Mouse (Mus musculus) hindbrain, embryonic 13.5 days (tissue): ENCODE data around the gene Foxo3. TPM values are rescaled to one million over a fixed set of nuclear protein-coding genes. Genes with fewer than 3 reads are reported as not detected.

Source experiments
- ATAC-seq: fragments of 200-750 bp; cut with Nextera tagmentation; 2 replicates; pipeline ENCODE4 v1.8.0; 2017; ENCODE audit warnings: moderate TSS enrichment; ENCODE audit not compliant: low FRiP score
- H3K27ac ChIP-seq: fragments of 300-500 bp; sonication (generic); 2 replicates; pipeline ENCODE4 v1.5.1; 2015; ENCODE audit warnings: inconsistent platforms, mild to moderate bottlenecking, moderate library complexity
- H3K27me3 ChIP-seq: fragments of 300-500 bp; sonication (generic); 2 replicates; pipeline ENCODE4 v1.6.1; 2015; ENCODE audit warnings: mild to moderate bottlenecking, inconsistent platforms
- H3K36me3 ChIP-seq: fragments of 300-500 bp; sonication (generic); 2 replicates; pipeline ENCODE4 v1.6.1; 2015; ENCODE audit warnings: mild to moderate bottlenecking, inconsistent platforms
- H3K4me1 ChIP-seq: fragments of 300-500 bp; sonication (generic); replicated peaks from 2 replicates; pipeline ENCODE4 v1.6.1; 2015; ENCODE audit warnings: inconsistent platforms
- H3K4me2 ChIP-seq: fragments of 300-500 bp; sonication (generic); 2 replicates; pipeline ENCODE4 v1.6.1; 2015; ENCODE audit warnings: inconsistent platforms, mild to moderate bottlenecking, moderate library complexity
- H3K4me3 ChIP-seq: fragments of 300-500 bp; sonication (generic); 2 replicates; pipeline ENCODE4 v1.5.1; 2015; ENCODE audit warnings: mild to moderate bottlenecking, inconsistent platforms
- H3K9ac ChIP-seq: fragments of 300-500 bp; sonication (generic); 2 replicates; pipeline ENCODE4 v1.6.1; 2015; ENCODE audit warnings: mild to moderate bottlenecking, inconsistent platforms
- H3K9me3 ChIP-seq: fragments of 300-500 bp; sonication (generic); 2 replicates; pipeline ENCODE4 v1.6.1; 2016; ENCODE audit warnings: inconsistent platforms
- WGBS: fragments of 180-500 bp; shearing (Covaris S2); methylation state at CpG from one replicate; pipeline ENCODE4 v1.1.7; 2015; 5-methylcytosine and 5-hydroxymethylcytosine counted together
- polyA plus RNA-seq: library from polyadenylated mRNA; unstranded; fragments of >200 nt; fragmentation: Nextera tagmentation; extraction: Ambion mirVana; gene quantifications from 2 replicates; pipeline ENCODE4 v1.2.1, GENCODE M21; 2015

Gene Foxo3
- polyA plus RNA-seq, 1 experiment from 2014 or later: 3.9 TPM

GRCm38 (mm10) chr10:42297109-42297508 is 20.6 kb upstream of the Foxo3 start:
- WGBS: 84% methylated on average over 2 of the region's 2 CpGs
- ATAC-seq: no peak
- Histone ChIP-seq H3K4me3 (no peak overlapping the region), H3K27me3 (peaks cover 2% of the 10 kb centered on the region; the same call in 1 of the 2 replicates), H3K9me3 (peaks cover 5% of the 10 kb centered on the region; the same call in 1 of the 2 replicates), H3K4me1 (no peaks in the 10 kb centered on the region), H3K9ac (no peak overlapping the region), H3K27ac (no peak overlapping the region), H3K36me3 (no peaks in the 10 kb centered on the region), H3K4me2 (no peak overlapping the region)

- 58% methylated on average over 4 of the region's 4 CpGs for WGBS
Observed at GRCm38 (mm10) chr10:42296559-42296958, 20.0 kb upstream of the Foxo3 start.

GRCm38 (mm10) chr10:42295028-42295427 is 18.5 kb upstream of the Foxo3 start:
- H3K4me3 ChIP-seq: no peak overlapping the region
- WGBS: 18% methylated on average over 1 of the region's 1 CpGs
- H3K27ac ChIP-seq: no peak overlapping the region
- no peak overlapping the region for H3K4me2 ChIP-seq
- ATAC-seq: no peak
- peaks cover 5% of the 10 kb centered on the region; the same call in 1 of the 2 replicates for H3K9me3 ChIP-seq
- no peaks in the 10 kb centered on the region for H3K4me1 ChIP-seq
- H3K9ac ChIP-seq: no peak overlapping the region
- H3K36me3 ChIP-seq: no peaks in the 10 kb centered on the region
- peaks cover 2% of the 10 kb centered on the region; the same call in 1 of the 2 replicates for H3K27me3 ChIP-seq

More at GRCm38 (mm10) chr10:42296559-42296958, 20.0 kb upstream of the Foxo3 start:
- H3K27ac ChIP-seq: no peak overlapping the region
- H3K27me3 ChIP-seq: peaks cover 2% of the 10 kb centered on the region; the same call in 1 of the 2 replicates
- peaks cover 5% of the 10 kb centered on the region; the same call in 1 of the 2 replicates for H3K9me3 ChIP-seq
- H3K4me1 ChIP-seq: no peaks in the 10 kb centered on the region
- H3K4me3 ChIP-seq: no peak overlapping the region
- no peak overlapping the region for H3K9ac ChIP-seq
- no peak overlapping the region for H3K4me2 ChIP-seq
- ATAC-seq: no peak
- no peaks in the 10 kb centered on the region for H3K36me3 ChIP-seq

- Histone ChIP-seq H3K27ac (no peak overlapping the region), H3K36me3 (no peaks in the 10 kb centered on the region), H3K9ac (no peak overlapping the region), H3K4me2 (no peak overlapping the region), H3K27me3 (peaks cover 2% of the 10 kb centered on the region; the same call in 1 of the 2 replicates), H3K9me3 (peaks cover 5% of the 10 kb centered on the region; the same call in 1 of the 2 replicates), H3K4me1 (no peaks in the 10 kb centered on the region), H3K4me3 (no peak overlapping the region)
- ATAC-seq: no peak
- WGBS: 66% methylated on average over 2 of the region's 2 CpGs
Observed at GRCm38 (mm10) chr10:42294392-42294791, 17.8 kb upstream of the Foxo3 start.

GRCm38 (mm10) chr10:42293877-42294276 is 17.3 kb upstream of the Foxo3 start:
- no peak for ATAC-seq

GRCm38 (mm10) chr10:42291360-42291759 is 14.8 kb upstream of the Foxo3 start:
- no peaks in the 10 kb centered on the region for H3K9me3 ChIP-seq
- no peak overlapping the region for H3K27ac ChIP-seq
- no peak overlapping the region for H3K4me2 ChIP-seq
- H3K27me3 ChIP-seq: peaks cover 2% of the 10 kb centered on the region; the same call in 1 of the 2 replicates
- H3K4me3 ChIP-seq: no peak overlapping the region
- ATAC-seq: no peak
- no peaks in the 10 kb centered on the region for H3K4me1 ChIP-seq
- no peak overlapping the region for H3K9ac ChIP-seq
- H3K36me3 ChIP-seq: no peaks in the 10 kb centered on the region
- 64% methylated on average over 5 of the region's 5 CpGs for WGBS

More at GRCm38 (mm10) chr10:42293877-42294276, 17.3 kb upstream of the Foxo3 start:
- Histone ChIP-seq H3K9ac (no peak overlapping the region), H3K9me3 (peaks cover 5% of the 10 kb centered on the region; the same call in 1 of the 2 replicates), H3K4me1 (no peaks in the 10 kb centered on the region), H3K4me2 (no peak overlapping the region), H3K4me3 (no peak overlapping the region), H3K27ac (no peak overlapping the region), H3K36me3 (no peaks in the 10 kb centered on the region), H3K27me3 (peaks cover 2% of the 10 kb centered on the region; the same call in 1 of the 2 replicates)
- WGBS: 71% methylated on average over 4 of the region's 4 CpGs

- H3K4me3 ChIP-seq: no peak overlapping the region
- H3K4me1 ChIP-seq: no peaks in the 10 kb centered on the region
- WGBS: 57% methylated on average over 1 of the region's 1 CpGs
- H3K9ac ChIP-seq: no peak overlapping the region
- ATAC-seq: no peak
- no peak overlapping the region for H3K4me2 ChIP-seq
- H3K9me3 ChIP-seq: peaks cover 8% of the 10 kb centered on the region; the same call in 1 of the 2 replicates
- H3K27ac ChIP-seq: no peak overlapping the region
- no peaks in the 10 kb centered on the region for H3K27me3 ChIP-seq
- H3K36me3 ChIP-seq: no peaks in the 10 kb centered on the region
Observed at GRCm38 (mm10) chr10:42287666-42288065, 11.1 kb upstream of the Foxo3 start.

GRCm38 (mm10) chr10:42278307-42278850 is 1.8 kb upstream of the Foxo3 start:
- peak overlapping the region; percentile 98 for H3K4me2 ChIP-seq
- no peak for ATAC-seq
- H3K27ac ChIP-seq: peak overlapping the region; percentile 99
- peak overlapping the region; percentile 78 for H3K4me3 ChIP-seq
- H3K27me3 ChIP-seq: peaks cover 32% of the 10 kb centered on the region
- peak overlapping the region; percentile 79 for H3K9ac ChIP-seq
- peaks cover 28% of the 10 kb centered on the region for H3K4me1 ChIP-seq
- no peaks in the 10 kb centered on the region for H3K36me3 ChIP-seq
- H3K9me3 ChIP-seq: no peaks in the 10 kb centered on the region
- under 1% methylated on average over 38 of the region's 38 CpGs for WGBS

- peak; percentile 94 for ATAC-seq
- Histone ChIP-seq H3K36me3 (no peaks in the 10 kb centered on the region), H3K4me2 (peak overlapping the region; percentile 98), H3K27ac (peak overlapping the region; percentile 99), H3K9me3 (no peaks in the 10 kb centered on the region), H3K9ac (peak overlapping the region; percentile 85), H3K27me3 (peaks cover 38% of the 10 kb centered on the region), H3K4me3 (peak overlapping the region; percentile 78), H3K4me1 (peaks cover 31% of the 10 kb centered on the region)
- under 1% methylated on average over 76 of the region's 78 CpGs for WGBS
Observed at GRCm38 (mm10) chr10:42277476-42278306, 1.1 kb upstream of the Foxo3 start.

- Histone ChIP-seq H3K9ac (peak overlapping the region; percentile 85), H3K27ac (peak overlapping the region; percentile 99), H3K4me1 (peaks cover 39% of the 10 kb centered on the region), H3K27me3 (peaks cover 33% of the 10 kb centered on the region), H3K4me3 (peak overlapping the region; percentile 78), H3K9me3 (no peaks in the 10 kb centered on the region), H3K36me3 (no peaks in the 10 kb centered on the region), H3K4me2 (peak overlapping the region; percentile 98)
- under 1% methylated on average over 40 of the region's 40 CpGs for WGBS
- ATAC-seq: no peak
Observed at GRCm38 (mm10) chr10:42275871-42276501, 569 bp downstream of the Foxo3 start.

- peak overlapping the region; percentile 98 for H3K4me2 ChIP-seq
- under 1% methylated on average over 48 of the region's 54 CpGs for WGBS
- H3K4me1 ChIP-seq: peaks cover 39% of the 10 kb centered on the region
- no peaks in the 10 kb centered on the region for H3K9me3 ChIP-seq
- peaks cover 29% of the 10 kb centered on the region for H3K27me3 ChIP-seq
- ATAC-seq: no peak
- peak overlapping the region; percentile 85 for H3K9ac ChIP-seq
- peak overlapping the region; percentile 78 for H3K4me3 ChIP-seq
- H3K27ac ChIP-seq: peak overlapping the region; percentile 99
- H3K36me3 ChIP-seq: no peaks in the 10 kb centered on the region
Observed at GRCm38 (mm10) chr10:42275401-42275870, 1.1 kb downstream of the Foxo3 start.
